Mouse (Mus musculus): ENCODE data around the gene Anxa6. TPM values are rescaled to one million over a fixed set of nuclear protein-coding genes. Genes with fewer than 3 reads are reported as not detected.
"Not testable (repeated sequence)": the region's sequence is repeated elsewhere in the genome, so short reads cannot be mapped to it uniquely, and the experiment has no call there.

The Anxa6 gene
- polyA plus RNA-seq, 1 experiment from 2014 or later = 86.9 TPM

DNA sequence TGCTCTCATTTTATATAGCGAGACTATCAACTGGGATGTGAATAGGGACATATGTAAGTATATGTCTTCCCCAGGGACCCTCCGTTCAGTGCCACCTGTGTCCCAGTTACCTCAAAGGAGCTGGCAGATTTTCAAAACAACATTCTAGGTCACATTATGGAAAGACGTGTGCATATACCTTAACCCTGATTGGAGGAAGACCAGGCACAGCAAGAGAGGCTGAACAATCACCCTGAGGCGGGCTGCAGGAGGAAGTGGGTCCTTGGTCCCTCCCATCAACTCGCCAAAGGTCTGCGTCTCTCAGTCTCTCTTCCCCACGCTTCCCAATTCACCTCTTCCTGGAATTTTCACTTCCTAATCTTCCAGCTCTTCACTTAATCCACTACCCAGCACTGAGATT lies 76.3 kb downstream of the Anxa6 start:
- H3K9ac ChIP-seq (ENCODE audit: low read depth, low read length) = no peak overlapping the region
- H3K4me2 ChIP-seq (replicated peaks; ENCODE audit: low read depth) = no peak overlapping the region
- no peaks in the 10 kb centered on the region for H3K9me3 ChIP-seq (ENCODE audit: control insufficient read depth)
- no peak overlapping the region for H3K27ac ChIP-seq (ENCODE audit: low read depth, low read length)
- no peak overlapping the region for H3K4me3 ChIP-seq (ENCODE audit: low read depth, low read length)
- H3K4me1 ChIP-seq (replicated peaks; ENCODE audit: control insufficient read depth, insufficient read depth, low read length) = peaks cover 5% of the 10 kb centered on the region; the same call in 1 of the 2 replicates
- H3K27me3 ChIP-seq (replicated peaks; ENCODE audit: control insufficient read depth, insufficient read depth, low read length) = no peaks in the 10 kb centered on the region
- H3K36me3 ChIP-seq (ENCODE audit: control insufficient read depth, insufficient read depth) = no peaks in the 10 kb centered on the region; the same call in 1 of the 2 replicates
- no peak for TF ChIP-seq CTCF (IDR thresholded peaks at IDR 0.05; ENCODE audit: low read depth)
- 73% methylated on average over 7 of the region's 7 CpGs for WGBS
- no peak for ATAC-seq

DNA sequence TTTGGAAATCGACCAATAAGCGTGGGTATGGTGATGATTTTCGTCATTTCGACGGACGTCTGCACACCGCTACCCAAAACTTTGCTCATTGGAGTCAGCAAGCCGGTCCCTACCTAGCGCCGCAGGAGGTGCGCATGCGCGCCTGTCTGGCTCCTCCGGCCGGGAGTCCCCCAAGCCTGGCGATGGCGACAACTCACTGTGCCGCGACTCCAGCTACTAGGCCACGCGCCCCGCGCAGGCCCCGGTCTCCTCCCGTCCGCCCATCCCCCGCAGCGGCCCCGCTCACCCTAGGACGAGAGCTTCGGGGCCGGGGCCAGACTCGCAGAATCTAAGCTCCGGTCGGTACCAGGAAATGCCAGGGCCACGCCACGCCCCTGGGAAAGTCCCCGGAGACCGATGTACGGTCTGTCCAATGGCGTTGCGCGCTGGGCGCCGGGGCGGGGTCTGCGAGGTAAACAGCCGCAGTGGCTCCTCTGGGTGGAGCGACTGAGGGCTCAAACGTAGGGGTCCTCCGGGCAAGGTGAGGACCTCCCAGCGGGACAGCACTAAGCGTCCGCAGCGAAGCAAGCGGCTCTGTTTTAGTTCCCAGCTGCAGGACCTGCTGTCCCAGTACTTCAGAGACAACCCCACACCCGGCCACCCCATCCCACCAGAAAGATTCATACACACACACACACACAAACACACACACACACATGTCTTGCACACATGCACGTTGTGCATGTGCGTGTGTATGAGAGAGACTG lies 77.3 kb downstream of the Anxa6 start:
- 0 out of 2 replicates have a peak, but pooled peaks cover under 1% of the 10 kb centered on the region for H3K4me1 ChIP-seq (replicated peaks; ENCODE audit: control insufficient read depth, insufficient read depth, low read length)
- H3K9me3 ChIP-seq (ENCODE audit: control insufficient read depth) = no peaks in the 10 kb centered on the region
- peak overlapping the region; percentile 62 for H3K4me3 ChIP-seq (ENCODE audit: low read depth, low read length)
- peak overlapping the region; percentile 87 for H3K27ac ChIP-seq (ENCODE audit: low read depth, low read length)
- peak; percentile 90 for ATAC-seq
- H3K36me3 ChIP-seq (ENCODE audit: control insufficient read depth, insufficient read depth) = no peaks in the 10 kb centered on the region; the same call in 1 of the 2 replicates
- no peaks in the 10 kb centered on the region for H3K27me3 ChIP-seq (replicated peaks; ENCODE audit: control insufficient read depth, insufficient read depth, low read length)
- no peak; the same call in 1 of the 2 replicates for TF ChIP-seq CTCF (IDR thresholded peaks at IDR 0.05; ENCODE audit: low read depth)
- under 1% methylated on average over 59 of the region's 59 CpGs for WGBS
- H3K4me2 ChIP-seq (replicated peaks; ENCODE audit: low read depth) = peak overlapping the region; percentile 69
- peak overlapping the region; percentile 71 for H3K9ac ChIP-seq (ENCODE audit: low read depth, low read length)

DNA sequence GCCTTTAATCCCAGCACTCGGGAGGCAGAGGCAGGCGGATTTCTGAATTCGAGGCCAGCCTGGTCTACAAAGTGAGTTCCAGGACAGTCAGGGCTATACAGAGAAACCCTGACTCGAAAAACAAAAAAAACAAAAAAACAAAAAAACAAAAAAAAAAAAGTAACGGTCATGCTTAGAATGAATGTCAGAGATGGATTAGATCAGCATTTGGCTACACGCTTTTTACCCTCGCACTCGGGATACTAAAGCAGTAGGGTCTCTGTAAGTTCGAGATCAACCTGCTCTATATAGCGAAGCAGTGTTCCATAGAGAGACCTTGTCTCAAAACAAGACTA lies 77.9 kb downstream of the Anxa6 start:
- Histone ChIP-seq H3K4me2 (replicated peaks; ENCODE audit: low read depth) (peak overlapping the region; percentile 69), H3K9ac (ENCODE audit: low read depth, low read length) (peak overlapping the region; percentile 71), H3K27ac (ENCODE audit: low read depth, low read length) (peak overlapping the region; percentile 87), H3K4me3 (ENCODE audit: low read depth, low read length) (peak overlapping the region; percentile 62)
- 34% methylated on average over 10 of the region's 10 CpGs for WGBS
- H3K27me3 ChIP-seq (replicated peaks; ENCODE audit: control insufficient read depth, insufficient read depth, low read length); H3K9me3 ChIP-seq (ENCODE audit: control insufficient read depth); H3K36me3 ChIP-seq (ENCODE audit: control insufficient read depth, insufficient read depth); H3K4me1 ChIP-seq (replicated peaks; ENCODE audit: control insufficient read depth, insufficient read depth, low read length); ATAC-seq: not testable (repeated sequence)

GRCm38 (mm10) chr11:54954716-54955115 lies 78.5 kb downstream of the Anxa6 start:
- Histone ChIP-seq H3K4me3 (ENCODE audit: low read depth, low read length) (peak overlapping the region; percentile 62; the same call in 1 of the 2 replicates), H3K27ac (ENCODE audit: low read depth, low read length) (no peak overlapping the region), H3K4me2 (replicated peaks; ENCODE audit: low read depth) (peak overlapping the region; percentile 69)

DNA sequence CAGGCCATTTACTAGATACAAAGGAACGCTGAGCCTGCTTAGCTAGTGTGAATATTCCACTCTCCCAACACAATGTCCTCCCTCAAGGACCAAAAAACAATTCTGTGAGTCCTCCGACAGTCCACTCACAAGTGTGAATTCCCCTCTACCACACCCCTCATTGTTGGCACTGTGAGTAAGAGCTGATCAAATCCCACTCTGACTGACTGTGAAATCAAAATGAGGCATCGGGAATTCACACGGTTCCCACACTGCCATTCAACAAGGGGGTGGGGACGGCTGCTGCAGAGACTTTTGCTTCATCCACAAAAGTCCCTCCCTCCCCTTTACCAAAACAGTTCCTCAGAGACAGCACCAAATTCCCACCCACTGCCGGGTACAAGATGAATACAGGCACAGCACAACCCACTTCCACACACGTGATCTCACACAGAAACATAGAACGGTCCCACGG lies 79.2 kb downstream of the Anxa6 start:
- H3K27me3 ChIP-seq (replicated peaks; ENCODE audit: control insufficient read depth, insufficient read depth, low read length) = no peaks in the 10 kb centered on the region
- H3K4me2 ChIP-seq (replicated peaks; ENCODE audit: low read depth) = peak overlapping the region; percentile 69
- no peak overlapping the region for H3K27ac ChIP-seq (ENCODE audit: low read depth, low read length)
- H3K9ac ChIP-seq (ENCODE audit: low read depth, low read length) = 0 out of 2 replicates have a peak overlapping the region, but pooled peaks have one; percentile 8
- H3K9me3 ChIP-seq (ENCODE audit: control insufficient read depth) = no peaks in the 10 kb centered on the region
- H3K4me1 ChIP-seq (replicated peaks; ENCODE audit: control insufficient read depth, insufficient read depth, low read length) = no peaks in the 10 kb centered on the region
- no peaks in the 10 kb centered on the region; the same call in 1 of the 2 replicates for H3K36me3 ChIP-seq (ENCODE audit: control insufficient read depth, insufficient read depth)
- ATAC-seq = no peak
- no peak for TF ChIP-seq CTCF (IDR thresholded peaks at IDR 0.05; ENCODE audit: low read depth)
- no peak overlapping the region for H3K4me3 ChIP-seq (ENCODE audit: low read depth, low read length)
- 53% methylated on average over 9 of the region's 9 CpGs for WGBS

More at GRCm38 (mm10) chr11:54954716-54955115, 78.5 kb downstream of the Anxa6 start:
- Histone ChIP-seq H3K4me1 (replicated peaks; ENCODE audit: control insufficient read depth, insufficient read depth, low read length) (no peaks in the 10 kb centered on the region), H3K27me3 (replicated peaks; ENCODE audit: control insufficient read depth, insufficient read depth, low read length) (no peaks in the 10 kb centered on the region), H3K9me3 (ENCODE audit: control insufficient read depth) (no peaks in the 10 kb centered on the region), H3K36me3 (ENCODE audit: control insufficient read depth, insufficient read depth) (no peaks in the 10 kb centered on the region; the same call in 1 of the 2 replicates), H3K9ac (ENCODE audit: low read depth, low read length) (0 out of 2 replicates have a peak overlapping the region, but pooled peaks have one; percentile 8)
- 79% methylated on average over 8 of the region's 8 CpGs for whole genome bisulfite sequencing
- no peak for ATAC-seq
- no peak for TF ChIP-seq CTCF (IDR thresholded peaks at IDR 0.05; ENCODE audit: low read depth)

GRCm38 (mm10) chr11:54952651-54953050 lies 80.6 kb downstream of the Anxa6 start:
- peak overlapping the region; percentile 28; the same call in 1 of the 2 replicates for H3K27ac ChIP-seq (ENCODE audit: low read depth, low read length)
- no peak overlapping the region for H3K4me2 ChIP-seq (replicated peaks; ENCODE audit: low read depth)
- no peaks in the 10 kb centered on the region for H3K27me3 ChIP-seq (replicated peaks; ENCODE audit: control insufficient read depth, insufficient read depth, low read length)
- no peak overlapping the region for H3K4me3 ChIP-seq (ENCODE audit: low read depth, low read length)
- no peak overlapping the region for H3K9ac ChIP-seq (ENCODE audit: low read depth, low read length)
- H3K36me3 ChIP-seq (ENCODE audit: control insufficient read depth, insufficient read depth) = no peaks in the 10 kb centered on the region; the same call in 1 of the 2 replicates
- WGBS = 58% methylated on average over 6 of the region's 6 CpGs
- peak; percentile 36; the same call in 1 of the 2 replicates for ATAC-seq
- no peaks in the 10 kb centered on the region for H3K9me3 ChIP-seq (ENCODE audit: control insufficient read depth)
- no peaks in the 10 kb centered on the region for H3K4me1 ChIP-seq (replicated peaks; ENCODE audit: control insufficient read depth, insufficient read depth, low read length)
- no peak for TF ChIP-seq CTCF (IDR thresholded peaks at IDR 0.05; ENCODE audit: low read depth)
